Mouse (Mus musculus): ENCODE measurements around the gene Scgb1c1. TPM values are rescaled to one million over a fixed set of nuclear protein-coding genes. Genes with fewer than 3 reads are reported as not detected.

Scgb1c1 gene
- polyA plus RNA-seq, 1 experiment: not detected

DNA sequence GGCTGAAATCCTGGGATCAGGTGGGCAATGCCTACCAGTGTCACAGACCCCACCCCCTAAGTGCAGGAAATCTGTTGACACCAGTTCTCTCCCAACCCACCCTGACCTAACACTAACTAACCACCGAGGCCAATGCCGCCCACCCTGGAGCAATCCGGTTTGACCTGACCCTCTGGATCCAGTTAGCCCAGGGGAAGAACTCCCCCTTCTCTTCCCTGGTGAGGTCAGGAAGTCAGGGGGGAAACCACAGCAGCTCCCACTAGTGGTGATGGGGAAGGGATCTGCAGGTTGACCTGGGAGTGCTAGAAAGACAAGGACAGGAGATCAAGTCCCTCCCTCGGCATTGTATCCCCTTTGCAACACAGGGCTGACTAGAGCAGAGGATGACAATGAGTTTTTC lies 336 bp downstream of the Scgb1c1 start:
- DNase-seq (ENCODE audit: low read depth): no peak
- no peak for TF ChIP-seq POLR2A (IDR thresholded peaks at IDR 0.05; ENCODE audit: borderline replicate concordance, extremely low read depth, insufficient read depth, insufficient read length, poor library complexity, severe bottlenecking)
- TF ChIP-seq CTCF (IDR thresholded peaks at IDR 0.05; ENCODE audit: borderline replicate concordance, extremely low read depth, insufficient read depth, insufficient read length): no peak

- TF ChIP-seq POLR2A (IDR thresholded peaks at IDR 0.05; ENCODE audit: borderline replicate concordance, extremely low read depth, insufficient read depth, insufficient read length, poor library complexity, severe bottlenecking) (no peak), CTCF (IDR thresholded peaks at IDR 0.05; ENCODE audit: borderline replicate concordance, extremely low read depth, insufficient read depth, insufficient read length) (no peak)
- DNase-seq (ENCODE audit: low read depth): no peak
Measured at GRCm38 (mm10) chr7:140846676-140847075, 1.3 kb downstream of the Scgb1c1 start.

- DNase-seq (ENCODE audit: low read depth): peak; percentile 43
- TF ChIP-seq CTCF (IDR thresholded peaks at IDR 0.05; ENCODE audit: borderline replicate concordance, extremely low read depth, insufficient read depth, insufficient read length): no peak
- TF ChIP-seq POLR2A (IDR thresholded peaks at IDR 0.05; ENCODE audit: borderline replicate concordance, extremely low read depth, insufficient read depth, insufficient read length, poor library complexity, severe bottlenecking): no peak
Measured at GRCm38 (mm10) chr7:140847755-140848580, 2.6 kb downstream of the Scgb1c1 start, which contains the start of gene Odf3. TSS of gene Odf3 (plus strand) at chr7:140847805.

- no peak for TF ChIP-seq CTCF (IDR thresholded peaks at IDR 0.05; ENCODE audit: borderline replicate concordance, extremely low read depth, insufficient read depth, insufficient read length)
- TF ChIP-seq POLR2A (IDR thresholded peaks at IDR 0.05; ENCODE audit: borderline replicate concordance, extremely low read depth, insufficient read depth, insufficient read length, poor library complexity, severe bottlenecking): no peak
- DNase-seq (ENCODE audit: low read depth): no peak
Measured at GRCm38 (mm10) chr7:140848591-140848990, 3.2 kb downstream of the Scgb1c1 start.

- no peak for TF ChIP-seq CTCF (IDR thresholded peaks at IDR 0.05; ENCODE audit: borderline replicate concordance, extremely low read depth, insufficient read depth, insufficient read length)
- no peak for TF ChIP-seq POLR2A (IDR thresholded peaks at IDR 0.05; ENCODE audit: borderline replicate concordance, extremely low read depth, insufficient read depth, insufficient read length, poor library complexity, severe bottlenecking)
- no peak for DNase-seq (ENCODE audit: low read depth)
Measured at GRCm38 (mm10) chr7:140851916-140852315, 6.6 kb downstream of the Scgb1c1 start.

DNA sequence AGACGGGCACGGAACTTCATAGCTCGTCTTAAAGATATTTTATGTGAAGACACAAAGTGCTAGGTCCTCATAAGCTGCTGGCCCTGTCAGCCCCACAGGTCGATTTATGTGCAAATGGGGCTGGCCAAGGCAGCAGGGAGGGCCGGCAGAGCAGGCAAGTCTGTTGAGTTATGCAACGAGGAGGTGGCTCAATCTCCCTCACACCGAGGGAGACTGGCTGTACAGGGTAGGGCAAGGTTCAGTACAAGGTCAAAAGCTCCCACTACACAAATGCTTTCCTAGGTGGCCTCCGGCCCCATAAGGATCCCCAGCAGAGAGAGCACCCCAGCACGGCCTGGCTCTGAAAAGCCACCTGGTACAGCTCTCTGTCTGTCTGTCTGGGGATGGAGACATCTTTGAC lies 8.0 kb downstream of the Scgb1c1 start:
- no peak for TF ChIP-seq POLR2A (IDR thresholded peaks at IDR 0.05; ENCODE audit: borderline replicate concordance, extremely low read depth, insufficient read depth, insufficient read length, poor library complexity, severe bottlenecking)
- no peak for TF ChIP-seq CTCF (IDR thresholded peaks at IDR 0.05; ENCODE audit: borderline replicate concordance, extremely low read depth, insufficient read depth, insufficient read length)
- DNase-seq (ENCODE audit: low read depth): no peak

- no peak for DNase-seq (ENCODE audit: low read depth)
- TF ChIP-seq POLR2A (IDR thresholded peaks at IDR 0.05; ENCODE audit: borderline replicate concordance, extremely low read depth, insufficient read depth, insufficient read length, poor library complexity, severe bottlenecking): no peak
- TF ChIP-seq CTCF (IDR thresholded peaks at IDR 0.05; ENCODE audit: borderline replicate concordance, extremely low read depth, insufficient read depth, insufficient read length): no peak
Measured at GRCm38 (mm10) chr7:140854483-140854882, 9.1 kb downstream of the Scgb1c1 start.

- DNase-seq (ENCODE audit: low read depth): no peak
- TF ChIP-seq POLR2A (IDR thresholded peaks at IDR 0.05; ENCODE audit: borderline replicate concordance, extremely low read depth, insufficient read depth, insufficient read length, poor library complexity, severe bottlenecking): no peak
- no peak for TF ChIP-seq CTCF (IDR thresholded peaks at IDR 0.05; ENCODE audit: borderline replicate concordance, extremely low read depth, insufficient read depth, insufficient read length)
Measured at GRCm38 (mm10) chr7:140855181-140855580, 9.8 kb downstream of the Scgb1c1 start.

GRCm38 (mm10) chr7:140855860-140856784 lies 10.8 kb downstream of the Scgb1c1 start, which contains the start of gene Gm45785:
TSS of gene Gm45785 (minus strand) at chr7:140856331.
- DNase-seq (ENCODE audit: low read depth): peak; percentile 96
- TF ChIP-seq CTCF (IDR thresholded peaks at IDR 0.05; ENCODE audit: borderline replicate concordance, extremely low read depth, insufficient read depth, insufficient read length): no peak

DNA sequence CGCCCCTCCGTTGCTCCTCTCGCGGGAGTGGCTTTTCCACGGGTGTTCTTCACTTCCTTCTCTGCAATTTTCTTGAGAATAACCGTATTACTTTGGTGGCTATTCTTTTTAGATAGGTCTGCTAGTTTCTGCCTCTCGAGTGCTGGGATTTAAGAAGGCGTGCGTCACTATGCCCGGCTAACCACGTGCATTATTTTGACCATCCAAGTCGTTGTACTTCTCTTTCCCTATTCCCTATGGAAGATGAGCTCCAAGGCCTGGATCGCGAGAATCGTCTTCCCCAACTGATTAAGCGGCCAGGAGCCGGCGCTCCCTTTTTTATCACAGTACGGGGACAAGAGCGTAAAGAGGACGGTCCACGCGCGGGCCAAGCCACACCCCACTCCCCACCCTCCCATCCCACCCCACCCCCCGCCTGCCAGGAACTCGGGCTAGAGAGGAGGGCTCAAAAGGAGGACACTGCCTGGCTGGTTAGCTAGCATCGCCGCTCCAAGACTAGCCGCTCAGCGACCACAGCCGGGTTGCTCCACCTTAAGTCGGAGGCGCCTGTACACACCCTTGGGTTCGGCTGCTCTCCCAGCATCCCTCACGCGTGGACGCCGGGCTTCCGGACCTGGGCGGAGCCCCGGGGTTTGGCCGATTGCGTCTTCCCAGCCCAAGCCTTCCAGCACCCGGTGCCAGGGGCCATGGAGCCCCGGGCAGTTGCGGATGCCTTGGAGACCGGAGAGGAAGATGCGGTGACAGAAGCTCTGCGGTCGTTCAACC lies 11.6 kb downstream of the Scgb1c1 start, which contains the start of gene Ric8a:
Ric8a (plus strand) TSS at position 173 of the 765 bp plus-strand sequence.
- peak; percentile 88 for DNase-seq (ENCODE audit: low read depth)
- TF ChIP-seq CTCF (IDR thresholded peaks at IDR 0.05; ENCODE audit: borderline replicate concordance, extremely low read depth, insufficient read depth, insufficient read length) (no peak), POLR2A (IDR thresholded peaks at IDR 0.05; ENCODE audit: borderline replicate concordance, extremely low read depth, insufficient read depth, insufficient read length, poor library complexity, severe bottlenecking) (peak; percentile 38; the same call in 1 of the 2 replicates)
